Mouse (Mus musculus): ENCODE measurements around the gene Sema4c. TPM values are rescaled to one million over a fixed set of nuclear protein-coding genes. Genes with fewer than 3 reads are reported as not detected.

Gene Sema4c
- polyA plus RNA-seq, 1 experiment = 6.7 TPM

Other genes with a start within 250 kb of the Sema4c start
- gene Kansl3, start 189.2 kb downstream of the Sema4c start, polyA plus RNA-seq (2012; ENCODE audit: insufficient read depth, insufficient read length, missing spikeins) = 26.9 and 35.3 TPM in 2 replicates
- gene Fer1l5, start 186.1 kb downstream of the Sema4c start, polyA plus RNA-seq (2012; ENCODE audit: insufficient read depth, insufficient read length, missing spikeins) = not detected in 2 replicates
- gene Lman2l, start 113.1 kb downstream of the Sema4c start, polyA plus RNA-seq (2012; ENCODE audit: insufficient read depth, insufficient read length, missing spikeins) = 25.6 and 26.7 TPM in 2 replicates
- gene Cnnm4, start 86.7 kb downstream of the Sema4c start, polyA plus RNA-seq (2012; ENCODE audit: insufficient read depth, insufficient read length, missing spikeins) = 1.5 TPM in 2 replicates
- 7.2 and 7.3 TPM in 2 replicates for gene Cnnm3, start 46.5 kb downstream of the Sema4c start, polyA plus RNA-seq (2012; ENCODE audit: insufficient read depth, insufficient read length, missing spikeins)
- 17.9 and 25.2 TPM in 2 replicates for gene Ankrd23, start 21.5 kb downstream of the Sema4c start, polyA plus RNA-seq (2012; ENCODE audit: insufficient read depth, insufficient read length, missing spikeins)
- gene Gm42417, start 18.9 kb downstream of the Sema4c start, polyA plus RNA-seq (2012; ENCODE audit: insufficient read depth, insufficient read length, missing spikeins) = 4.1 and 7.8 TPM in 2 replicates
- 5.0 and 8.4 TPM in 2 replicates for gene Ankrd39, start 10.9 kb downstream of the Sema4c start, polyA plus RNA-seq (2012; ENCODE audit: insufficient read depth, insufficient read length, missing spikeins)
- gene Fam178b, start 124.8 kb upstream of the Sema4c start, polyA plus RNA-seq (2012; ENCODE audit: insufficient read depth, insufficient read length, missing spikeins) = not detected in 2 replicates
- 5,769 and 6,142 TPM in 2 replicates for gene Cox5b, start 133.1 kb upstream of the Sema4c start, polyA plus RNA-seq (2012; ENCODE audit: insufficient read depth, insufficient read length, missing spikeins)
- not detected in 2 replicates for gene 4933424G06Rik, start 151.8 kb upstream of the Sema4c start, polyA plus RNA-seq (2012; ENCODE audit: insufficient read depth, insufficient read length, missing spikeins)
- gene Actr1b, start 156.1 kb upstream of the Sema4c start, polyA plus RNA-seq (2012; ENCODE audit: insufficient read depth, insufficient read length, missing spikeins) = 51.9 and 52.4 TPM in 2 replicates
- gene Zap70, start 203.4 kb upstream of the Sema4c start, polyA plus RNA-seq (2012; ENCODE audit: insufficient read depth, insufficient read length, missing spikeins) = not detected in 2 replicates

All from brown adipose tissue, adult 24 weeks (tissue).